Mouse (Mus musculus) spleen, adult 2 months (tissue): ENCODE results near the gene Chd5.

Experiments
- CTCF ChIP-seq: fragments of 200-500 bp; IDR thresholded peaks from 2 replicates; pipeline ENCODE4 v1.5.1; 2011; ENCODE audit warnings: mild to moderate bottlenecking, inconsistent platforms; ENCODE audit not compliant: insufficient read depth, insufficient read length, insufficient replicate concordance; ENCODE audit errors: extremely low read depth
- POLR2A ChIP-seq: fragments of 200-500 bp; IDR thresholded peaks from 2 replicates; pipeline ENCODE4 v1.6.1; 2011; ENCODE audit warnings: low read depth, low read length, inconsistent platforms

- TF ChIP-seq CTCF (no peak), POLR2A (no peak)
Measured at GRCm38 (mm10) chr4:152351422-152352305, 13.2 kb downstream of the Chd5 start.
